Mouse (Mus musculus) lung, postnatal 0 days (tissue): ENCODE measurements at regions not wholly inside any gene's neighbourhood (a gene's known extent, or its start where the extent isn't known, plus 50 kb on each side); places are given as distances from the start of the nearest gene placed in this dataset.
"Not testable (repeated sequence)": the region's sequence is repeated elsewhere in the genome, so short reads cannot be mapped to it uniquely, and the experiment has no call there.

Source experiments
- ATAC-seq: fragments of 200-750 bp; cut with Nextera tagmentation; 2 replicates; pipeline ENCODE4 v1.8.0; 2017; ENCODE audit warnings: moderate library complexity
- DNase-seq: peaks from one replicate; pipeline ENCODE4 v3.0.0-alpha.2; 2016; ENCODE audit warnings: low spot score
- H3K27ac ChIP-seq: fragments of 300-500 bp; sonication (generic); 2 replicates; pipeline ENCODE4 v1.5.1; 2014; ENCODE audit warnings: antibody characterized with exemption, mild to moderate bottlenecking, low read length, mixed read lengths
- H3K27me3 ChIP-seq: fragments of 300-500 bp; sonication (generic); replicated peaks from 2 replicates; pipeline ENCODE4 v1.6.1; 2014; ENCODE audit warnings: low read length, mixed read lengths; ENCODE audit not compliant: insufficient read depth
- H3K36me3 ChIP-seq: fragments of 300-500 bp; sonication (generic); 2 replicates; pipeline ENCODE4 v1.6.1; 2014; ENCODE audit warnings: low read length, mixed read lengths; ENCODE audit not compliant: insufficient read depth
- H3K4me1 ChIP-seq: fragments of 300-500 bp; sonication (generic); 2 replicates; pipeline ENCODE4 v1.6.1; 2014; ENCODE audit warnings: antibody characterized with exemption, low read depth, low read length, mixed read lengths; ENCODE audit not compliant: insufficient read depth
- H3K4me2 ChIP-seq: fragments of 300-500 bp; sonication (generic); replicated peaks from 2 replicates; pipeline ENCODE4 v1.6.1; 2014; ENCODE audit warnings: low read depth, mild to moderate bottlenecking, low read length, moderate library complexity, mixed read lengths
- H3K4me3 ChIP-seq: fragments of 300-500 bp; sonication (generic); 2 replicates; pipeline ENCODE4 v1.5.1; 2014; ENCODE audit warnings: low read depth, low read length
- H3K9ac ChIP-seq: fragments of 300-500 bp; sonication (generic); replicated peaks from 2 replicates; pipeline ENCODE4 v1.6.1; 2014; ENCODE audit warnings: low read depth, mild to moderate bottlenecking
- H3K9me3 ChIP-seq: fragments of 300-500 bp; sonication (generic); 2 replicates; pipeline ENCODE4 v1.6.1; 2016; ENCODE audit warnings: low read length, mixed read lengths
- CTCF ChIP-seq: IDR thresholded peaks from 2 replicates; pipeline ENCODE4 v1.5.1; 2016; ENCODE audit warnings: antibody characterized with exemption, mild to moderate bottlenecking
- EP300 ChIP-seq: IDR thresholded peaks from 2 replicates; pipeline ENCODE4 v1.6.1; 2016; ENCODE audit warnings: antibody characterized with exemption, mild to moderate bottlenecking, control low read depth
- WGBS: fragments of 180-500 bp; shearing (Covaris S2); extraction: QIAGEN DNeasy Blood & Tissue Kit; methylation state at CpG from one replicate; pipeline ENCODE4 v1.1.7; 2014; 5-methylcytosine and 5-hydroxymethylcytosine counted together

DNA sequence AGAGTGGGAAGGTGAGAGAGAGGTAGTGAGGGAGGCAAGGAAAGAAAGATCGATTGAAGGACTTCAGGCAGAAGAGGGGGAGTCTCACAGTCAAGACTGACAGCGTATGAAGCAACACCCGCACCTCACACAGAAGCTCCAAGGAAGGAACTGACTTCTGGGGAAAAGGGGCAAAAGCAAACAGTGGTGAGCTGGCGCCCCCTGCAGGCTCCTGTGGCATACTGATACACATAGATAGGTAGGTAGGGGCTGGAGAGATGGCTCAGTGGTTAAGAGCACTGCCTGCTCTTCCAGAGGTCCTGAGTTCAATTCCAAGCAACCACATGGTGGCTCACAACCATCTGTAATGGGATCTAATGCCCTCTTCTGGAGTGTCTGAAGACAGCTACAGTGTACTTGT lies 183.0 kb downstream of the Prdm2 start:
- not testable (repeated sequence) for H3K27ac ChIP-seq, H3K9me3 ChIP-seq, H3K4me3 ChIP-seq, ATAC-seq, DNase-seq, H3K9ac ChIP-seq, H3K4me2 ChIP-seq, H3K27me3 ChIP-seq, H3K36me3 ChIP-seq, H3K4me1 ChIP-seq
- WGBS: 68% methylated on average over 4 of the region's 4 CpGs
- TF ChIP-seq CTCF: peak; percentile 30

DNA sequence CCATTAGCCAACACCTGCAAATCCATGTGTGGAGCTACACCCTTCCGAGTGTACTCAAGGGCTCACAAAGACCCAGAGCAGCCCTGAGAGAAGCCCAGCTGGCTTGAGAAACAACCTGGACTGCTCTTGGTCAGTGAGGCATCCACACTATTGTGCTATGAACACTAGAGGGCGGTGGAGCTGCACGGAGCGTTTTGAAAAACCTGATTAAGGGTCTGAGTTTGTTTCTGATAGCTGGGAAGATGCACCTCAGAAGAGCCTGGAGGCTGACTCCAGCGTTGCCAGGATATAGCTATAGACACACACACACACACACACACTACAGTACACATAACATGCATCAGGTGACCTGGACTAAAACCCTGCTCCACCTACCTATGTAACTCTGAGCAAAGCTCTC lies 185.5 kb downstream of the Prdm2 start:
- no peak overlapping the region for H3K4me2 ChIP-seq
- H3K27me3 ChIP-seq: no peaks in the 10 kb centered on the region
- DNase-seq: peak; percentile 72
- H3K4me3 ChIP-seq: no peak overlapping the region
- ATAC-seq: peak; percentile 25; the same call in 1 of the 2 replicates
- TF ChIP-seq CTCF (peak; percentile 92), EP300 (no peak)
- H3K36me3 ChIP-seq: no peaks in the 10 kb centered on the region
- H3K4me1 ChIP-seq: no peaks in the 10 kb centered on the region
- H3K27ac ChIP-seq: no peak overlapping the region
- WGBS: 8% methylated on average over 5 of the region's 5 CpGs
- no peak overlapping the region for H3K9ac ChIP-seq
- no peaks in the 10 kb centered on the region for H3K9me3 ChIP-seq

- ATAC-seq: peak; percentile 28
- no peak for TF ChIP-seq EP300
- TF ChIP-seq CTCF: peak; percentile 88
- Histone ChIP-seq H3K4me2 (no peak overlapping the region), H3K9ac (no peak overlapping the region), H3K9me3 (no peaks in the 10 kb centered on the region), H3K36me3 (no peaks in the 10 kb centered on the region), H3K4me1 (no peaks in the 10 kb centered on the region), H3K27ac (no peak overlapping the region), H3K27me3 (no peaks in the 10 kb centered on the region), H3K4me3 (no peak overlapping the region)
- peak; percentile 78 for DNase-seq
- WGBS: 45% methylated on average over 10 of the region's 10 CpGs
Observed at GRCm38 (mm10) chr4:143021242-143021881, 191.4 kb downstream of the Prdm2 start.

DNA sequence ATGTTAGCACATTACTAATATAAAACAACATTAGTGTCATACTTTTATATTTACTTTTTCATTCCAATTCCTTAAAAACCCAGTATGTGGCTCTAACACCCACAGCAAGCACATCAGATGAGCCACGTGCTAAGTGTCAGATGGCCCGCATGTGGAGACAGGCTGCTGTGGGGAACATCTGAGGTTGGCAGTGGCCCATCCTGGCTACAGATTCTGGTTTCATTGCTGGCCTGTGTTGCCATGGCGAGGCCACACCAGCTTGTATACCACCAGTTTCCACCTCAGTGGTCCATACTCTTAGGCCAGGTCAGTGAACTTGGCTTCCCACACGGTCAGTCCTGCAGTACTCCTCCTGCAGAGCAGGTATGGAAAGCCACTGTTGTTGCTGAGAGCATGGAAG lies 192.1 kb downstream of the Prdm2 start:
- Histone ChIP-seq H3K9ac (no peak overlapping the region), H3K4me3 (no peak overlapping the region), H3K4me1 (no peaks in the 10 kb centered on the region), H3K27me3 (no peaks in the 10 kb centered on the region), H3K9me3 (no peaks in the 10 kb centered on the region), H3K4me2 (no peak overlapping the region), H3K36me3 (no peaks in the 10 kb centered on the region), H3K27ac (no peak overlapping the region)
- DNase-seq (no peak), ATAC-seq (no peak)
- no peak for TF ChIP-seq CTCF
- no peak for TF ChIP-seq EP300
- 65% methylated on average over 4 of the region's 4 CpGs for WGBS

DNA sequence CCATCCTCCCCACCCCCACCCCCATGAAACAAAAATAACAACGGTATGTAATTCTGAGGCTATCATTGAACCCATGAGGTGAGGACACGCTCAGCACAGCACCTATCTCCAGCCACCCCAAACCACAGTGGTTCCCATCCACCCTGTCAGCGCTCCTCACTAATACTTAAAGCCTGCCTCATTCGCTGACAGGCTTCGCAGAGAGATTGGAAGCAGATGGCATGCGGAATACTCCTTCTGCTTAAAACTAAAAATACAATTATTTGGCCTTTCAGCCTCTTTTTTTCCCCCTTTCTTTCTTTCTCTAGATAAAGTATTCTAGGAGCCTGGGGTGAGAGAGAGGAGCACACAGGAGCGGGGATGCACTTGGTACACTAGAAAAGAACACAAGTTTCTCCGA lies 199.9 kb downstream of the Prdm2 start:
- H3K27ac ChIP-seq: no peak overlapping the region
- H3K9ac ChIP-seq: no peak overlapping the region
- no peak overlapping the region for H3K4me2 ChIP-seq
- H3K9me3 ChIP-seq: no peaks in the 10 kb centered on the region
- no peak for TF ChIP-seq CTCF
- TF ChIP-seq EP300: no peak
- no peak overlapping the region for H3K4me3 ChIP-seq
- H3K4me1 ChIP-seq: no peaks in the 10 kb centered on the region
- no peak for DNase-seq
- 85% methylated on average over 8 of the region's 8 CpGs for WGBS
- no peak for ATAC-seq
- H3K36me3 ChIP-seq: no peaks in the 10 kb centered on the region
- H3K27me3 ChIP-seq: no peaks in the 10 kb centered on the region

- TF ChIP-seq CTCF (no peak), EP300 (no peak)
- H3K4me1 ChIP-seq: no peaks in the 10 kb centered on the region
- no peaks in the 10 kb centered on the region for H3K9me3 ChIP-seq
- H3K27ac ChIP-seq: no peak overlapping the region
- H3K4me2 ChIP-seq: no peak overlapping the region
- H3K27me3 ChIP-seq: no peaks in the 10 kb centered on the region
- H3K36me3 ChIP-seq: no peaks in the 10 kb centered on the region
- H3K9ac ChIP-seq: no peak overlapping the region
- no peak for DNase-seq
- WGBS: 39% methylated on average over 13 of the region's 13 CpGs
- ATAC-seq: no peak
- H3K4me3 ChIP-seq: no peak overlapping the region
Observed at GRCm38 (mm10) chr4:143001961-143002360, 210.8 kb downstream of the Prdm2 start.

DNA sequence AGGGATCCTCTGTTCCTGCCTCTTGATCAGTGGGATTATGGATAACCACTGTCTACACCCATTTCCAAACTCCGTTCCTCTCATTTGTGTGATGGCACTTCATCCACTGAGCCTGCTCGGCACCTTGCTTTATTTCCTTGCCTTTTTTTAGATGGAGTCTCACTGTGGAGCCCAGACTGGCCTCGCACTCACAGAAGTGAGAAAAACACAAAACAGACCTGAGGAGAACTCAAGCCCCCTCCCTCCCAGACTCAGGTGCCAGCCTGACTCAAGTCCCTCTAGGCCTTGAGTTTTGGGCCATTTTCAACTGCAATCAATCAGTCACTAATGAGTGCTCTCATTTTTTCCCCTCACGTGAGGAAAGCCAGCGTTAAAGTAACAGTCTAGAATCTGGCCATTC lies 211.3 kb downstream of the Prdm2 start:
- Histone ChIP-seq H3K27ac (no peak overlapping the region), H3K36me3 (no peaks in the 10 kb centered on the region), H3K9me3 (no peaks in the 10 kb centered on the region), H3K4me3 (no peak overlapping the region), H3K4me1 (no peaks in the 10 kb centered on the region), H3K9ac (no peak overlapping the region), H3K27me3 (no peaks in the 10 kb centered on the region), H3K4me2 (no peak overlapping the region)
- 55% methylated on average over 5 of the region's 5 CpGs for WGBS
- TF ChIP-seq EP300 (no peak), CTCF (no peak)
- ATAC-seq (no peak), DNase-seq (no peak)
